Mouse (Mus musculus): Measurements from ENCODE around the gene Plcb3. TPM values are rescaled to one million over a fixed set of nuclear protein-coding genes. Genes with fewer than 3 reads are reported as not detected.

Plcb3 gene
- polyA plus RNA-seq, 1 experiment: 51.7 TPM

- no peaks in the 10 kb centered on the region for H3K36me3 ChIP-seq (ENCODE audit: control insufficient read depth, insufficient read depth)
- H3K27me3 ChIP-seq (ENCODE audit: control insufficient read depth, insufficient read depth, insufficient read length): peaks cover 26% of the 10 kb centered on the region
- no peak overlapping the region for H3ac ChIP-seq (ENCODE audit: control insufficient read depth, insufficient read length, low read depth)
- H3K4me3 ChIP-seq (ENCODE audit: insufficient read depth, poor library complexity, severe bottlenecking): no peak overlapping the region
- H3K79me2 ChIP-seq (ENCODE audit: control insufficient read depth, insufficient read depth): no peaks in the 10 kb centered on the region
- TF ChIP-seq MYOG (IDR thresholded peaks at IDR 0.05; ENCODE audit: control insufficient read depth, extremely low read depth, insufficient read length) (no peak), CEBPB (IDR thresholded peaks at IDR 0.05; ENCODE audit: low read depth) (no peak), MAX (IDR thresholded peaks at IDR 0.05) (no peak), CTCF (IDR thresholded peaks at IDR 0.05; ENCODE audit: control insufficient read depth, insufficient read depth, insufficient read length) (no peak), MYOD1 (IDR thresholded peaks at IDR 0.05; ENCODE audit: control insufficient read depth, insufficient read length, low read depth) (no peak), FOSL1 (IDR thresholded peaks at IDR 0.05; ENCODE audit: insufficient read depth, low read length, poor library complexity, severe bottlenecking) (no peak), USF1 (IDR thresholded peaks at IDR 0.05; ENCODE audit: low read depth) (no peak)
- H3K79me3 ChIP-seq (ENCODE audit: low read depth): no peaks in the 10 kb centered on the region
Measured at GRCm38 (mm10) chr19:6932018-6932417, 44.3 kb downstream of the Plcb3 start.

- TF ChIP-seq FOSL1 (IDR thresholded peaks at IDR 0.05; ENCODE audit: insufficient read depth, low read length, poor library complexity, severe bottlenecking) (no peak), CEBPB (IDR thresholded peaks at IDR 0.05; ENCODE audit: low read depth) (no peak), MAX (IDR thresholded peaks at IDR 0.05) (no peak), MYOD1 (IDR thresholded peaks at IDR 0.05; ENCODE audit: control insufficient read depth, insufficient read length, low read depth) (no peak)
- Histone ChIP-seq H3K27me3 (ENCODE audit: control insufficient read depth, insufficient read depth, insufficient read length) (peaks cover 28% of the 10 kb centered on the region), H3ac (ENCODE audit: control insufficient read depth, insufficient read length, low read depth) (no peak overlapping the region), H3K36me3 (ENCODE audit: control insufficient read depth, insufficient read depth) (no peaks in the 10 kb centered on the region), H3K79me2 (ENCODE audit: control insufficient read depth, insufficient read depth) (no peaks in the 10 kb centered on the region), H3K79me3 (ENCODE audit: low read depth) (no peaks in the 10 kb centered on the region), H3K4me3 (ENCODE audit: insufficient read depth, poor library complexity, severe bottlenecking) (no peak overlapping the region)
Measured at GRCm38 (mm10) chr19:6931002-6931401, 45.3 kb downstream of the Plcb3 start.

DNA sequence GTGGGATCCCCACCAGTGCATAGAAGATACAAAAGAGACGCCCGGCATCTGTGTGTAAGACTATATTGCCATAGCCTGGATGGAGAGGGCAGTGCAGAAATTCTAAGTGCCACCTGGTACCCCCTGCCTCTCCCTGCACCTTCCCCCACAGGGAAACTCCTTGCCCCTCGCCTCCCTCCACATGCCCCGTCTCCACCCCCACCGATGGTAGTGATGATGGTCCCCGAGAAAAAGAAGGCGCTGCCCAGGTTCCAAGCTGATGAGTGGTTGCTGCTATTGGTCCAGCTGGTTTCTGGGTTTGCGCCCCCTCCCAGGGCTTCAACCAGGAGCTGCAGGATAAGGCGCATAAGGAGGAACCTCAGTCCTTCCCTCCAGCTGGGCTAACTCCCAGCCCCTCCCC, 48.2 kb downstream of the Plcb3 start:
- TF ChIP-seq CTCF (IDR thresholded peaks at IDR 0.05; ENCODE audit: control insufficient read depth, insufficient read depth, insufficient read length) (no peak), FOSL1 (IDR thresholded peaks at IDR 0.05; ENCODE audit: insufficient read depth, low read length, poor library complexity, severe bottlenecking) (no peak), MYOG (IDR thresholded peaks at IDR 0.05; ENCODE audit: control insufficient read depth, extremely low read depth, insufficient read length) (no peak), MAX (IDR thresholded peaks at IDR 0.05) (no peak), USF1 (IDR thresholded peaks at IDR 0.05; ENCODE audit: low read depth) (no peak), MYOD1 (IDR thresholded peaks at IDR 0.05; ENCODE audit: control insufficient read depth, insufficient read length, low read depth) (no peak), CEBPB (IDR thresholded peaks at IDR 0.05; ENCODE audit: low read depth) (no peak)
- no peaks in the 10 kb centered on the region for H3K79me2 ChIP-seq (ENCODE audit: control insufficient read depth, insufficient read depth)
- H3ac ChIP-seq (ENCODE audit: control insufficient read depth, insufficient read length, low read depth): no peak overlapping the region
- no peaks in the 10 kb centered on the region for H3K36me3 ChIP-seq (ENCODE audit: control insufficient read depth, insufficient read depth)
- H3K4me3 ChIP-seq (ENCODE audit: insufficient read depth, poor library complexity, severe bottlenecking): no peak overlapping the region
- peaks cover 14% of the 10 kb centered on the region for H3K27me3 ChIP-seq (ENCODE audit: control insufficient read depth, insufficient read depth, insufficient read length)
- H3K79me3 ChIP-seq (ENCODE audit: low read depth): no peaks in the 10 kb centered on the region

- Histone ChIP-seq H3K79me2 (ENCODE audit: control insufficient read depth, insufficient read depth) (no peaks in the 10 kb centered on the region), H3K36me3 (ENCODE audit: control insufficient read depth, insufficient read depth) (no peaks in the 10 kb centered on the region), H3ac (ENCODE audit: control insufficient read depth, insufficient read length, low read depth) (no peak overlapping the region), H3K4me3 (ENCODE audit: insufficient read depth, poor library complexity, severe bottlenecking) (no peak overlapping the region), H3K27me3 (ENCODE audit: control insufficient read depth, insufficient read depth, insufficient read length) (peaks cover 10% of the 10 kb centered on the region), H3K79me3 (ENCODE audit: low read depth) (no peaks in the 10 kb centered on the region)
- TF ChIP-seq MYOG (IDR thresholded peaks at IDR 0.05; ENCODE audit: control insufficient read depth, extremely low read depth, insufficient read length) (no peak), CTCF (IDR thresholded peaks at IDR 0.05; ENCODE audit: control insufficient read depth, insufficient read depth, insufficient read length) (no peak), CEBPB (IDR thresholded peaks at IDR 0.05; ENCODE audit: low read depth) (no peak), MAX (IDR thresholded peaks at IDR 0.05) (no peak), FOSL1 (IDR thresholded peaks at IDR 0.05; ENCODE audit: insufficient read depth, low read length, poor library complexity, severe bottlenecking) (no peak), MYOD1 (IDR thresholded peaks at IDR 0.05; ENCODE audit: control insufficient read depth, insufficient read length, low read depth) (no peak)
Measured at GRCm38 (mm10) chr19:6926559-6927255, 49.6 kb downstream of the Plcb3 start.

DNA sequence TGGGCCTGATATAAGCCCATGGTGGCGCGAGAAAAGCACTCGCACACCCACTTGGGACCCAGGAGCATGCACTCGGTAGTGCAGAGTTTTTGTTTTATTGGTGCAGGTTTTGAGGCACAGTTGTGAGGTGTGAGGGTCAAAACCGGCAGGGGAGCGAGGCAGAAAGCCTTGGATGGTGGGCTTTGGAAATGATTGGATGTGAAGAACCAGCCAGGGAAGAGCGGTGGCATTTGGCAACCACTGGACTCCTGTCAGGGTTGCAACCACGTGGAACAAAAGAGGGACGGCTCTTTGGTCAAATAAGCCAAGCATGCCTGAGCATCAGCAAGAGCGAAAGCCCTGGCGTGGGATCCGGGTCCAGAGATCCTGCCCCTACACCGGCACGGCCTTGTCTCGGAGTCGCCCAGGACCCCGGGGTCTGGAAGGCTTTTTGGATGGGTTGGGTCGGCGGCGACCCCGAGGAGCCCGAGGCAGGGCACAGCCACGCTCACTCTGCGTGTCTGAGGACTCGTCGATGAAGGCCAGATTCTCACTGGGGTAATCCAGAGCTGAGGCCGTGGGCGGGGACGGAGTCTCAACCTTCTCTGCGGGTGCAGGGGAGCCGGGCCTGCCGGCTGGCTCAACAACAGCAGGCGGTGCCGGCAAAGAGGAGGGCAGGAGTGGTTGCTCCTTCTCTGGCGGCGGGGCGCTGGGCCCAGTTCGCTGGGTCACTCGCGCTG, 50.5 kb downstream of the Plcb3 start:
- Histone ChIP-seq H3K79me2 (ENCODE audit: control insufficient read depth, insufficient read depth) (peaks cover 5% of the 10 kb centered on the region), H3K36me3 (ENCODE audit: control insufficient read depth, insufficient read depth) (no peaks in the 10 kb centered on the region), H3K4me3 (ENCODE audit: insufficient read depth, poor library complexity, severe bottlenecking) (no peak overlapping the region), H3K79me3 (ENCODE audit: low read depth) (peaks cover 2% of the 10 kb centered on the region), H3ac (ENCODE audit: control insufficient read depth, insufficient read length, low read depth) (no peak overlapping the region), H3K27me3 (ENCODE audit: control insufficient read depth, insufficient read depth, insufficient read length) (peaks cover 10% of the 10 kb centered on the region)
- no peak for TF ChIP-seq MAX (IDR thresholded peaks at IDR 0.05)
- TF ChIP-seq MYOD1 (IDR thresholded peaks at IDR 0.05; ENCODE audit: control insufficient read depth, insufficient read length, low read depth): no peak
- no peak for TF ChIP-seq CTCF (IDR thresholded peaks at IDR 0.05; ENCODE audit: control insufficient read depth, insufficient read depth, insufficient read length)

DNA sequence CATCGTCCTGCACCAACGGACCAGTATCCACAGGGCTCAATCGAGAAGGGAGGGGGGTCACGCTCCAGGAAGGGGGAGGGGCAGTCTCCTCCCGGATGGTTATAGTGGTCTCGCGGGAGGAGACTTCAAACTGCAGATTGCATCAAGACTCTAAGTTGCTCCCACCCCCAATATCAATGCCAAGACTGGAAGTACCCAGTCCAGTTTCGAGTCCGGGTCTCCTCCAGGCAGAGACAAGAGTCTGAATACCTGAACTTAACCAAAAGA, 51.0 kb downstream of the Plcb3 start, which contains the start of gene Catsperz:
Gene Catsperz, minus strand, starts transcription at position 74 of the 267 bp plus-strand sequence.
- Histone ChIP-seq H3K27me3 (ENCODE audit: control insufficient read depth, insufficient read depth, insufficient read length) (peaks cover 10% of the 10 kb centered on the region), H3K4me3 (ENCODE audit: insufficient read depth, poor library complexity, severe bottlenecking) (no peak within 1 kb of the TSS), H3K79me3 (ENCODE audit: low read depth) (peaks cover 4% of the 10 kb centered on the region), H3K79me2 (ENCODE audit: control insufficient read depth, insufficient read depth) (peaks cover 11% of the 10 kb centered on the region), H3ac (ENCODE audit: control insufficient read depth, insufficient read length, low read depth) (no peak within 1 kb of the TSS), H3K36me3 (ENCODE audit: control insufficient read depth, insufficient read depth) (no peaks in the 10 kb centered on the region)
- no peak for TF ChIP-seq CTCF (IDR thresholded peaks at IDR 0.05; ENCODE audit: control insufficient read depth, insufficient read depth, insufficient read length)
- TF ChIP-seq MYOG (IDR thresholded peaks at IDR 0.05; ENCODE audit: control insufficient read depth, extremely low read depth, insufficient read length): no peak
- no peak for TF ChIP-seq MYOD1 (IDR thresholded peaks at IDR 0.05; ENCODE audit: control insufficient read depth, insufficient read length, low read depth)
- TF ChIP-seq USF1 (IDR thresholded peaks at IDR 0.05; ENCODE audit: low read depth): no peak
- TF ChIP-seq MAX (IDR thresholded peaks at IDR 0.05): no peak
- TF ChIP-seq FOSL1 (IDR thresholded peaks at IDR 0.05; ENCODE audit: insufficient read depth, low read length, poor library complexity, severe bottlenecking): no peak
- TF ChIP-seq CEBPB (IDR thresholded peaks at IDR 0.05; ENCODE audit: low read depth): no peak
